Mouse (Mus musculus) midbrain, embryonic 11.5 days (tissue): Measurements from ENCODE around the gene Mbd6. TPM values are rescaled to one million over a fixed set of nuclear protein-coding genes. Genes with fewer than 3 reads are reported as not detected.

Experiments
- ATAC-seq: fragments of 200-750 bp; cut with Nextera tagmentation; 2 replicates; pipeline ENCODE4 v1.8.0; 2017; ENCODE audit warnings: moderate TSS enrichment, moderate library complexity; ENCODE audit not compliant: low FRiP score
- DNase-seq: peaks from one replicate; pipeline ENCODE4 v3.0.0; 2015; ENCODE audit warnings: low spot score; ENCODE audit errors: missing footprints
- H3K27ac ChIP-seq: fragments of 300-500 bp; sonication (generic); 2 replicates; pipeline ENCODE4 v1.5.1; 2014; ENCODE audit warnings: low read depth, low read length
- H3K27me3 ChIP-seq: fragments of 300-500 bp; sonication (generic); 2 replicates; pipeline ENCODE4 v1.6.1; 2014; ENCODE audit warnings: mild to moderate bottlenecking, low read length, moderate library complexity, mixed read lengths; ENCODE audit not compliant: control insufficient read depth, insufficient read depth
- H3K36me3 ChIP-seq: fragments of 300-500 bp; sonication (generic); 2 replicates; pipeline ENCODE4 v1.6.1; 2014; ENCODE audit warnings: mild to moderate bottlenecking, low read length, moderate library complexity, mixed read lengths; ENCODE audit not compliant: control insufficient read depth, insufficient read depth
- H3K4me1 ChIP-seq: fragments of 300-500 bp; sonication (generic); 2 replicates; pipeline ENCODE4 v1.6.1; 2014; ENCODE audit warnings: low read length; ENCODE audit not compliant: control insufficient read depth, insufficient read depth
- H3K4me2 ChIP-seq: fragments of 300-500 bp; sonication (generic); 2 replicates; pipeline ENCODE4 v1.6.1; 2014; ENCODE audit warnings: mild to moderate bottlenecking, moderate library complexity
- H3K4me3 ChIP-seq: fragments of 300-500 bp; sonication (generic); 2 replicates; pipeline ENCODE4 v1.5.1; 2014; ENCODE audit warnings: low read depth, low read length
- H3K9ac ChIP-seq: fragments of 300-500 bp; sonication (generic); 2 replicates; pipeline ENCODE4 v1.6.1; 2014; ENCODE audit warnings: low read length
- H3K9me3 ChIP-seq: fragments of 300-500 bp; sonication (generic); 2 replicates; pipeline ENCODE4 v1.6.1; 2016; ENCODE audit warnings: low read length; ENCODE audit not compliant: control insufficient read depth
- WGBS: fragments of 180-500 bp; shearing (Covaris S2); extraction: QIAGEN DNeasy Blood & Tissue Kit; methylation state at CpG from one replicate; pipeline ENCODE4 v1.1.7; 2014; 5-methylcytosine and 5-hydroxymethylcytosine counted together
- polyA plus RNA-seq: library from polyadenylated mRNA; unstranded; fragments of >200 nt; fragmentation: Nextera tagmentation; extraction: Ambion mirVana; gene quantifications from 2 replicates; pipeline ENCODE4 v1.2.1, GENCODE M21; 2014

Mbd6 gene
- polyA plus RNA-seq, 1 experiment from 2014 or later, result 16.3 TPM

- H3K9ac ChIP-seq, result no peak overlapping the region
- H3K36me3 ChIP-seq, result peaks cover 14% of the 10 kb centered on the region
- H3K9me3 ChIP-seq, result no peaks in the 10 kb centered on the region
Measured at GRCm38 (mm10) chr10:127274261-127275022, 14.4 kb downstream of the Mbd6 start.

GRCm38 (mm10) chr10:127272371-127272770, 16.4 kb downstream of the Mbd6 start:
- no peak overlapping the region for H3K4me3 ChIP-seq
- no peaks in the 10 kb centered on the region for H3K27me3 ChIP-seq
- WGBS, result 90% methylated on average over 5 of the region's 5 CpGs
- peaks cover under 1% of the 10 kb centered on the region for H3K4me1 ChIP-seq
- H3K9ac ChIP-seq, result no peak overlapping the region
- DNase-seq (no peak), ATAC-seq (no peak)
- peaks cover 9% of the 10 kb centered on the region; the same call in 1 of the 2 replicates for H3K36me3 ChIP-seq
- H3K27ac ChIP-seq, result no peak overlapping the region
- H3K4me2 ChIP-seq, result no peak overlapping the region
- H3K9me3 ChIP-seq, result no peaks in the 10 kb centered on the region

More at GRCm38 (mm10) chr10:127274261-127275022, 14.4 kb downstream of the Mbd6 start:
- ATAC-seq, result no peak; the same call in 1 of the 2 replicates
- 89% methylated on average over 11 of the region's 11 CpGs for WGBS
- Histone ChIP-seq H3K4me3 (no peak overlapping the region), H3K27me3 (no peaks in the 10 kb centered on the region), H3K27ac (no peak overlapping the region), H3K4me2 (no peak overlapping the region), H3K4me1 (no peaks in the 10 kb centered on the region; the same call in 1 of the 2 replicates)
- no peak for DNase-seq

GRCm38 (mm10) chr10:127269884-127270283, 18.9 kb downstream of the Mbd6 start:
- Histone ChIP-seq H3K36me3 (peaks cover 3% of the 10 kb centered on the region; the same call in 1 of the 2 replicates), H3K9me3 (no peaks in the 10 kb centered on the region), H3K27ac (no peak overlapping the region), H3K4me1 (peaks cover 7% of the 10 kb centered on the region), H3K9ac (no peak overlapping the region), H3K27me3 (no peaks in the 10 kb centered on the region), H3K4me2 (no peak overlapping the region), H3K4me3 (no peak overlapping the region)
- ATAC-seq (no peak), DNase-seq (no peak)
- WGBS, result 70% methylated on average over 4 of the region's 4 CpGs

GRCm38 (mm10) chr10:127269036-127269435, 19.8 kb downstream of the Mbd6 start:
- H3K4me2 ChIP-seq, result no peak overlapping the region
- no peak overlapping the region for H3K9ac ChIP-seq

GRCm38 (mm10) chr10:127268401-127268800, 20.4 kb downstream of the Mbd6 start:
- WGBS, result 85% methylated on average over 5 of the region's 5 CpGs
- Histone ChIP-seq H3K36me3 (peaks cover 3% of the 10 kb centered on the region; the same call in 1 of the 2 replicates), H3K4me2 (no peak overlapping the region), H3K4me3 (no peak overlapping the region), H3K9me3 (no peaks in the 10 kb centered on the region), H3K4me1 (peaks cover 7% of the 10 kb centered on the region), H3K9ac (no peak overlapping the region), H3K27me3 (peaks cover 8% of the 10 kb centered on the region; the same call in 1 of the 2 replicates), H3K27ac (no peak overlapping the region)
- DNase-seq (no peak), ATAC-seq (no peak)

More at GRCm38 (mm10) chr10:127269036-127269435, 19.8 kb downstream of the Mbd6 start:
- 86% methylated on average over 12 of the region's 12 CpGs for WGBS
- peaks cover 7% of the 10 kb centered on the region for H3K4me1 ChIP-seq
- DNase-seq (no peak), ATAC-seq (no peak)
- no peak overlapping the region for H3K27ac ChIP-seq
- no peak overlapping the region for H3K4me3 ChIP-seq
- H3K36me3 ChIP-seq, result peaks cover 3% of the 10 kb centered on the region; the same call in 1 of the 2 replicates
- peaks cover 4% of the 10 kb centered on the region; the same call in 1 of the 2 replicates for H3K27me3 ChIP-seq
- no peaks in the 10 kb centered on the region for H3K9me3 ChIP-seq

- Histone ChIP-seq H3K4me1 (peaks cover 11% of the 10 kb centered on the region), H3K9me3 (no peaks in the 10 kb centered on the region), H3K9ac (peak overlapping the region; percentile 99), H3K27ac (no peak overlapping the region), H3K36me3 (peaks cover 3% of the 10 kb centered on the region; the same call in 1 of the 2 replicates), H3K4me2 (peak overlapping the region; percentile 96), H3K27me3 (peaks cover 14% of the 10 kb centered on the region; the same call in 1 of the 2 replicates), H3K4me3 (peak overlapping the region; percentile 98)
- 77% methylated on average over 5 of the region's 5 CpGs for WGBS
- ATAC-seq (no peak), DNase-seq (no peak)
Measured at GRCm38 (mm10) chr10:127267318-127267717, 21.5 kb downstream of the Mbd6 start.

- Histone ChIP-seq H3K4me1 (peaks cover 13% of the 10 kb centered on the region), H3K27ac (peak within 1 kb of the TSS; percentile 71), H3K4me2 (peak within 1 kb of the TSS; percentile 96)
Measured at GRCm38 (mm10) chr10:127266112-127267091, 22.4 kb downstream of the Mbd6 start, which contains the start of gene Dctn2. Gene Dctn2, plus strand, starts transcription at chr10:127266368.

GRCm38 (mm10) chr10:127265727-127266111, 23.1 kb downstream of the Mbd6 start:
- peak; percentile 31 for ATAC-seq
- Histone ChIP-seq H3K36me3 (peaks cover 3% of the 10 kb centered on the region; the same call in 1 of the 2 replicates), H3K27ac (no peak overlapping the region), H3K4me3 (peak overlapping the region; percentile 98), H3K4me2 (peak overlapping the region; percentile 96), H3K4me1 (peaks cover 13% of the 10 kb centered on the region), H3K9me3 (no peaks in the 10 kb centered on the region), H3K9ac (no peak overlapping the region), H3K27me3 (peaks cover 21% of the 10 kb centered on the region)
- DNase-seq, result no peak
- WGBS, result 26% methylated on average over 4 of the region's 4 CpGs

More at GRCm38 (mm10) chr10:127266112-127267091, 22.4 kb downstream of the Mbd6 start, which contains the start of gene Dctn2:
- DNase-seq (peak; percentile 98), ATAC-seq (peak; percentile 98)
- Histone ChIP-seq H3K4me3 (peak within 1 kb of the TSS; percentile 98), H3K9me3 (no peaks in the 10 kb centered on the region), H3K27me3 (peaks cover 21% of the 10 kb centered on the region), H3K36me3 (peaks cover 3% of the 10 kb centered on the region; the same call in 1 of the 2 replicates), H3K9ac (peak within 1 kb of the TSS; percentile 99)
- under 1% methylated on average over 70 of the region's 70 CpGs for WGBS
